Mouse (Mus musculus): ENCODE data around the gene Plekho2. TPM values are rescaled to one million over a fixed set of nuclear protein-coding genes. Genes with fewer than 3 reads are reported as not detected.

Plekho2 gene
- polyA plus RNA-seq, 1 experiment = 14.6 TPM

- Histone ChIP-seq H3K27me3 (ENCODE audit: control insufficient read depth, insufficient read depth, insufficient read length) (no peaks in the 10 kb centered on the region), H3ac (ENCODE audit: control insufficient read depth, insufficient read length) (no peak overlapping the region), H3K4me3 (no peak overlapping the region), H3K79me2 (ENCODE audit: control insufficient read depth, insufficient read depth) (no peaks in the 10 kb centered on the region), H3K36me3 (ENCODE audit: control insufficient read depth, insufficient read depth) (no peaks in the 10 kb centered on the region), H3K4me2 (ENCODE audit: low read depth) (no peak overlapping the region)
- TF ChIP-seq E2F4 (IDR thresholded peaks at IDR 0.05; ENCODE audit: insufficient read depth) (no peak), CEBPB (IDR thresholded peaks at IDR 0.05; ENCODE audit: insufficient read depth, poor library complexity, severe bottlenecking) (no peak), REST (IDR thresholded peaks at IDR 0.05; ENCODE audit: insufficient read depth, insufficient read length) (no peak), USF1 (IDR thresholded peaks at IDR 0.05; ENCODE audit: low read depth) (no peak)
These were observed 44.6 kb downstream of the Plekho2 start for GRCm38 (mm10) chr9:65535191-65535722.

GRCm38 (mm10) chr9:65534111-65534510, 45.7 kb downstream of the Plekho2 start:
- no peak overlapping the region for H3ac ChIP-seq (ENCODE audit: control insufficient read depth, insufficient read length)
- H3K4me2 ChIP-seq (ENCODE audit: low read depth) = no peak overlapping the region
- TF ChIP-seq REST (IDR thresholded peaks at IDR 0.05; ENCODE audit: insufficient read depth, insufficient read length) (no peak), SRF (IDR thresholded peaks at IDR 0.05; ENCODE audit: control insufficient read depth, insufficient read length, low read depth) (no peak)
- H3K4me3 ChIP-seq = no peak overlapping the region
- no peaks in the 10 kb centered on the region for H3K27me3 ChIP-seq (ENCODE audit: control insufficient read depth, insufficient read depth, insufficient read length)
- H3K36me3 ChIP-seq (ENCODE audit: control insufficient read depth, insufficient read depth) = no peaks in the 10 kb centered on the region
- H3K79me2 ChIP-seq (ENCODE audit: control insufficient read depth, insufficient read depth) = no peaks in the 10 kb centered on the region

- H3K27me3 ChIP-seq (ENCODE audit: control insufficient read depth, insufficient read depth, insufficient read length) = no peaks in the 10 kb centered on the region
- no peak overlapping the region for H3K4me2 ChIP-seq (ENCODE audit: low read depth)
- H3K79me2 ChIP-seq (ENCODE audit: control insufficient read depth, insufficient read depth) = no peaks in the 10 kb centered on the region
- no peak overlapping the region for H3K4me3 ChIP-seq
- H3K36me3 ChIP-seq (ENCODE audit: control insufficient read depth, insufficient read depth) = no peaks in the 10 kb centered on the region
- no peak for TF ChIP-seq POLR2AphosphoS2 (IDR thresholded peaks at IDR 0.05; ENCODE audit: insufficient read length, low read depth)
- no peak for TF ChIP-seq USF1 (IDR thresholded peaks at IDR 0.05; ENCODE audit: low read depth)
- TF ChIP-seq CEBPB (IDR thresholded peaks at IDR 0.05; ENCODE audit: insufficient read depth, poor library complexity, severe bottlenecking) = no peak
- H3ac ChIP-seq (ENCODE audit: control insufficient read depth, insufficient read length) = no peak overlapping the region
These were observed 46.9 kb downstream of the Plekho2 start for GRCm38 (mm10) chr9:65532986-65533385.

- Histone ChIP-seq H3K27me3 (ENCODE audit: control insufficient read depth, insufficient read depth, insufficient read length) (no peaks in the 10 kb centered on the region), H3K79me2 (ENCODE audit: control insufficient read depth, insufficient read depth) (no peaks in the 10 kb centered on the region), H3K4me3 (no peak overlapping the region), H3ac (ENCODE audit: control insufficient read depth, insufficient read length) (no peak overlapping the region), H3K36me3 (ENCODE audit: control insufficient read depth, insufficient read depth) (no peaks in the 10 kb centered on the region), H3K4me2 (ENCODE audit: low read depth) (no peak overlapping the region)
- TF ChIP-seq MAX (IDR thresholded peaks at IDR 0.05; ENCODE audit: low read depth) = no peak
- TF ChIP-seq REST (IDR thresholded peaks at IDR 0.05; ENCODE audit: insufficient read depth, insufficient read length) = no peak
- TF ChIP-seq MYOG (IDR thresholded peaks at IDR 0.05; ENCODE audit: control insufficient read depth in 1 of 3, insufficient read depth in 1 of 3, insufficient read length in 2 of 3, low read depth in 2 of 3) = no peak
- TF ChIP-seq CEBPB (IDR thresholded peaks at IDR 0.05; ENCODE audit: insufficient read depth, poor library complexity, severe bottlenecking) = no peak
- no peak for TF ChIP-seq TCF12 (IDR thresholded peaks at IDR 0.05; ENCODE audit: insufficient read depth, poor library complexity, severe bottlenecking)
- no peak for TF ChIP-seq SRF (IDR thresholded peaks at IDR 0.05; ENCODE audit: control insufficient read depth, insufficient read length, low read depth)
- no peak for TF ChIP-seq MYOD1 (IDR thresholded peaks at IDR 0.05; ENCODE audit: control insufficient read depth in 1 of 3, insufficient read length in 2 of 3, low read depth in 2 of 3)
- no peak for TF ChIP-seq E2F4 (IDR thresholded peaks at IDR 0.05; ENCODE audit: insufficient read depth)
- TF ChIP-seq POLR2AphosphoS2 (IDR thresholded peaks at IDR 0.05; ENCODE audit: insufficient read length, low read depth) = no peak
- TF ChIP-seq USF1 (IDR thresholded peaks at IDR 0.05; ENCODE audit: low read depth) = no peak
- TF ChIP-seq TCF3 (IDR thresholded peaks at IDR 0.05; ENCODE audit: insufficient read length, low read depth) = no peak
- no peak for TF ChIP-seq POLR2A (IDR thresholded peaks at IDR 0.05; ENCODE audit: insufficient read length, low read depth)
These were observed 48.6 kb downstream of the Plekho2 start for GRCm38 (mm10) chr9:65531283-65531682.

- H3K27me3 ChIP-seq (ENCODE audit: control insufficient read depth, insufficient read depth, insufficient read length) = no peaks in the 10 kb centered on the region
- no peak overlapping the region for H3K4me3 ChIP-seq
- no peak overlapping the region for H3K4me2 ChIP-seq (ENCODE audit: low read depth)
- TF ChIP-seq TCF12 (IDR thresholded peaks at IDR 0.05; ENCODE audit: insufficient read depth, poor library complexity, severe bottlenecking) (no peak), POLR2AphosphoS2 (IDR thresholded peaks at IDR 0.05; ENCODE audit: insufficient read length, low read depth) (no peak), MYOD1 (IDR thresholded peaks at IDR 0.05; ENCODE audit: control insufficient read depth in 1 of 3, insufficient read length in 2 of 3, low read depth in 2 of 3) (no peak), TCF3 (IDR thresholded peaks at IDR 0.05; ENCODE audit: insufficient read length, low read depth) (no peak), E2F4 (IDR thresholded peaks at IDR 0.05; ENCODE audit: insufficient read depth) (no peak), MYOG (IDR thresholded peaks at IDR 0.05; ENCODE audit: control insufficient read depth in 1 of 3, insufficient read depth in 1 of 3, insufficient read length in 2 of 3, low read depth in 2 of 3) (no peak), POLR2A (IDR thresholded peaks at IDR 0.05; ENCODE audit: insufficient read length, low read depth) (no peak), CEBPB (IDR thresholded peaks at IDR 0.05; ENCODE audit: insufficient read depth, poor library complexity, severe bottlenecking) (no peak), USF1 (IDR thresholded peaks at IDR 0.05; ENCODE audit: low read depth) (no peak), REST (IDR thresholded peaks at IDR 0.05; ENCODE audit: insufficient read depth, insufficient read length) (no peak)
- H3K36me3 ChIP-seq (ENCODE audit: control insufficient read depth, insufficient read depth) = no peaks in the 10 kb centered on the region
- no peaks in the 10 kb centered on the region for H3K79me2 ChIP-seq (ENCODE audit: control insufficient read depth, insufficient read depth)
- no peak overlapping the region for H3ac ChIP-seq (ENCODE audit: control insufficient read depth, insufficient read length)
These were observed 50.2 kb downstream of the Plekho2 start for GRCm38 (mm10) chr9:65529659-65530058.
